Mouse (Mus musculus) liver, postnatal 0 days (tissue): Measurements from ENCODE around the gene Vps11. TPM values are rescaled to one million over a fixed set of nuclear protein-coding genes. Genes with fewer than 3 reads are reported as not detected.
A peak's percentile ranks its signal among the peaks of the same experiment; 100 is the strongest.
"Not testable (repeated sequence)": the region's sequence is repeated elsewhere in the genome, so short reads cannot be mapped to it uniquely, and the experiment has no call there.

ENCODE experiments used
- ATAC-seq: fragments of 200-750 bp; cut with Nextera tagmentation; 2 replicates; pipeline ENCODE4 v1.8.0; 2017; ENCODE audit warnings: mild to moderate bottlenecking, moderate library complexity
- DNase-seq: peaks from one replicate; pipeline ENCODE4 v3.0.0-alpha.2; 2016
- H3K27ac ChIP-seq: fragments of 300-500 bp; sonication (generic); 2 replicates; pipeline ENCODE4 v1.5.1; 2014; ENCODE audit warnings: antibody characterized with exemption, moderate library complexity, mild to moderate bottlenecking, low read depth
- H3K27me3 ChIP-seq: fragments of 300-500 bp; sonication (generic); 2 replicates; pipeline ENCODE4 v1.6.1; 2014; ENCODE audit warnings: low read length, control low read depth, mixed read lengths; ENCODE audit not compliant: insufficient read depth
- H3K36me3 ChIP-seq: fragments of 300-500 bp; sonication (generic); replicated peaks from 2 replicates; pipeline ENCODE4 v1.6.1; 2014; ENCODE audit warnings: mild to moderate bottlenecking, control low read depth, low read length, moderate library complexity, mixed read lengths; ENCODE audit not compliant: insufficient read depth
- H3K4me1 ChIP-seq: fragments of 300-500 bp; sonication (generic); 2 replicates; pipeline ENCODE4 v1.6.1; 2014; ENCODE audit warnings: antibody characterized with exemption, mild to moderate bottlenecking, control low read depth; ENCODE audit not compliant: insufficient read depth
- H3K4me2 ChIP-seq: fragments of 300-500 bp; sonication (generic); 2 replicates; pipeline ENCODE4 v1.6.1; 2014; ENCODE audit warnings: low read depth, mild to moderate bottlenecking, low read length, moderate library complexity, mixed read lengths
- H3K4me3 ChIP-seq: fragments of 300-500 bp; sonication (generic); 2 replicates; pipeline ENCODE4 v1.5.1; 2014; ENCODE audit warnings: low read depth, low read length
- H3K9ac ChIP-seq: fragments of 300-500 bp; sonication (generic); replicated peaks from 2 replicates; pipeline ENCODE4 v1.6.1; 2014; ENCODE audit warnings: mild to moderate bottlenecking, moderate library complexity
- H3K9me3 ChIP-seq: fragments of 300-500 bp; sonication (generic); 2 replicates; pipeline ENCODE4 v1.6.1; 2016; ENCODE audit warnings: mild to moderate bottlenecking, control low read depth, low read length, mixed read lengths
- CTCF ChIP-seq: sonication (generic); IDR thresholded peaks from 2 replicates; pipeline ENCODE4 v1.5.1; 2016; ENCODE audit warnings: antibody characterized with exemption, low read depth
- EP300 ChIP-seq: IDR thresholded peaks from 2 replicates; pipeline ENCODE4 v1.6.1; 2016; ENCODE audit warnings: antibody characterized with exemption, low read depth, mild to moderate bottlenecking
- WGBS: fragments of 180-500 bp; shearing (Covaris S2); extraction: QIAGEN DNeasy Blood & Tissue Kit; methylation state at CpG from one replicate; pipeline ENCODE4 v1.1.7; 2014; ENCODE audit not compliant: insufficient replicate concordance; 5-methylcytosine and 5-hydroxymethylcytosine counted together
- polyA plus RNA-seq: library from polyadenylated mRNA; unstranded; fragments of >200 nt; fragmentation: Nextera tagmentation; extraction: Ambion mirVana; gene quantifications from 2 replicates; pipeline ENCODE4 v1.2.1, GENCODE M21; 2015

The Vps11 gene
- 12.1 and 13.3 TPM in 2 replicates for polyA plus RNA-seq

GRCm38 (mm10) chr9:44361190-44361917 is at the start of gene Vps11:
Vps11 (minus strand) TSS chr9:44361670.
- H3K9ac ChIP-seq: peak within 1 kb of the TSS; percentile 89
- WGBS: under 1% methylated on average over 44 of the region's 44 CpGs
- DNase-seq: peak; percentile 97
- peaks cover 6% of the 10 kb centered on the region for H3K4me1 ChIP-seq
- peak within 1 kb of the TSS; percentile 92 for H3K4me3 ChIP-seq
- no peaks in the 10 kb centered on the region for H3K9me3 ChIP-seq
- peaks cover 21% of the 10 kb centered on the region for H3K36me3 ChIP-seq
- H3K27me3 ChIP-seq: no peaks in the 10 kb centered on the region
- peak within 1 kb of the TSS; percentile 76 for H3K4me2 ChIP-seq
- peak; percentile 94 for ATAC-seq
- TF ChIP-seq EP300: no peak
- TF ChIP-seq CTCF: no peak
- H3K27ac ChIP-seq: peak within 1 kb of the TSS; percentile 91

DNA sequence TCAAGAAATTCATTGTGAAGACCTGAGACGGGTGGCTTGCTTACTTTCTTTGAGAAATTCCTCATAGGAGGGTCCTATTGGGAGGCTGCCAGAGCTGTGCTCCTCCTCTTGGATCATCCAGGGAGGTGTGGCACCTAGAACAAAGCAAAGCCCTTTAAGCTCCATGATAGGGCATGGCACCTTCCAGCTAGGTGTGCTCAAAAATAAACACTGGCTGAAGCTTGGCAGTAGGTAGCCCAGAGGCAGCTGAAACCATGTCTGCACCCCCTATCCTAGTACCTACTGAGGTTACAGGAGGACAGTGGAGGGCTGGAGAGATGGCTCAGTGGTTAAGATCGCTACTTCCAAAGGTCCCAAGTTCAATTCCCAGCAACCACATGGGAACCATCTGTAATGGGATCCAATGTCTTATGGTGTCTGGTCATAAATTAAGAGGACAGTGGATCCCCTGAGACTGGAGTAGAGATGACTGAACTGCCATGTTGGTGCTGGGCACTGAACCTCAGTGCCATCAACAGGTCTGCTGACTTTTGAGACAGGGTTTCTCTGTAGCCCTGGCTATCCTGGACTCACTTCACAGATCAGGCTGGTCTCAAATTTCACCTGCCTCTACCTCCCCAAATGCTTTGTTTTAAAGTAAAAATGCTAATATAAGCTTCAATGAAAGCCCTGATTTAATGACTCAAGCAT is 49.3 kb upstream of the Vps11 start:
- TF ChIP-seq EP300 (no peak), CTCF (no peak)
- H3K9ac ChIP-seq: no peak overlapping the region
- peaks cover 16% of the 10 kb centered on the region for H3K4me1 ChIP-seq
- no peak for DNase-seq
- no peak for ATAC-seq
- H3K4me3 ChIP-seq: no peak overlapping the region
- no peaks in the 10 kb centered on the region for H3K27me3 ChIP-seq
- WGBS: 86% methylated on average over 2 of the region's 2 CpGs
- H3K36me3 ChIP-seq: peaks cover 58% of the 10 kb centered on the region
- no peak overlapping the region for H3K4me2 ChIP-seq
- no peak overlapping the region for H3K27ac ChIP-seq
- no peaks in the 10 kb centered on the region for H3K9me3 ChIP-seq

GRCm38 (mm10) chr9:44408693-44409092 is 47.2 kb upstream of the Vps11 start:
- peak overlapping the region; percentile 87; the same call in 1 of the 2 replicates for H3K9ac ChIP-seq
- H3K27ac ChIP-seq, DNase-seq, H3K27me3 ChIP-seq, ATAC-seq, H3K9me3 ChIP-seq: not testable (repeated sequence)
- H3K4me2 ChIP-seq: peak overlapping the region; percentile 70
- peaks cover 17% of the 10 kb centered on the region for H3K4me1 ChIP-seq
- peaks cover 60% of the 10 kb centered on the region for H3K36me3 ChIP-seq
- peak overlapping the region; percentile 84 for H3K4me3 ChIP-seq
- 68% methylated on average over 9 of the region's 9 CpGs for whole genome bisulfite sequencing

- TF ChIP-seq CTCF: no peak
- no peak; the same call in 1 of the 2 replicates for TF ChIP-seq EP300
- Histone ChIP-seq H3K9ac (peak overlapping the region; percentile 87), H3K4me2 (peak overlapping the region; percentile 70), H3K36me3 (peaks cover 59% of the 10 kb centered on the region), H3K4me3 (peak overlapping the region; percentile 84), H3K4me1 (peaks cover 17% of the 10 kb centered on the region), H3K9me3 (no peaks in the 10 kb centered on the region), H3K27ac (peak overlapping the region; percentile 91), H3K27me3 (no peaks in the 10 kb centered on the region)
- no peak for ATAC-seq
- no peak for DNase-seq
- under 1% methylated on average over 24 of the region's 24 CpGs for WGBS
Measured at GRCm38 (mm10) chr9:44407752-44408097, 46.3 kb upstream of the Vps11 start.

GRCm38 (mm10) chr9:44406906-44407751 is 45.7 kb upstream of the Vps11 start, which contains the start of the genes Rps25 and Trappc4:
Rps25 (plus strand) TSS chr9:44407139.
Trappc4 (minus strand) TSS chr9:44407600.
- Histone ChIP-seq H3K9me3 (no peaks in the 10 kb centered on the region), H3K36me3 (peaks cover 59% of the 10 kb centered on the region), H3K4me1 (peaks cover 17% of the 10 kb centered on the region), H3K9ac (peak within 1 kb of the TSS; percentile 87), H3K4me2 (peak within 1 kb of the TSS; percentile 70), H3K4me3 (peak within 1 kb of the TSS; percentile 84), H3K27ac (peak within 1 kb of the TSS; percentile 91), H3K27me3 (no peaks in the 10 kb centered on the region)
- under 1% methylated on average over 51 of the region's 51 CpGs for WGBS
- TF ChIP-seq CTCF (peak; percentile 1; the same call in 1 of the 2 replicates), EP300 (peak; percentile 52)
- ATAC-seq: peak; percentile 93
- peak; percentile 96 for DNase-seq

- Histone ChIP-seq H3K27me3 (no peaks in the 10 kb centered on the region), H3K4me3 (no peak overlapping the region), H3K9ac (no peak overlapping the region), H3K9me3 (no peaks in the 10 kb centered on the region), H3K4me2 (no peak overlapping the region), H3K27ac (no peak overlapping the region; the same call in 1 of the 2 replicates), H3K36me3 (peaks cover 61% of the 10 kb centered on the region), H3K4me1 (peaks cover 20% of the 10 kb centered on the region)
- DNase-seq (no peak), ATAC-seq (no peak)
- 73% methylated on average over 3 of the region's 3 CpGs for WGBS
- TF ChIP-seq CTCF (no peak), EP300 (no peak)
Measured at GRCm38 (mm10) chr9:44405011-44405410, 43.5 kb upstream of the Vps11 start.
